Mouse (Mus musculus) erythroblast, embryonic 14.5 days (primary cell): Measurements from ENCODE around the gene Prss38.

Experiments
- GATA1 ChIP-seq: IDR thresholded peaks from 2 replicates; pipeline ENCODE4 v1.6.1; 2012; ENCODE audit warnings: low read length, inconsistent platforms, mixed read lengths
- TAL1 ChIP-seq: IDR thresholded peaks from 3 replicates; pipeline ENCODE4 v1.6.1; 2012; ENCODE audit warnings: low read length, inconsistent platforms, mixed read lengths

DNA sequence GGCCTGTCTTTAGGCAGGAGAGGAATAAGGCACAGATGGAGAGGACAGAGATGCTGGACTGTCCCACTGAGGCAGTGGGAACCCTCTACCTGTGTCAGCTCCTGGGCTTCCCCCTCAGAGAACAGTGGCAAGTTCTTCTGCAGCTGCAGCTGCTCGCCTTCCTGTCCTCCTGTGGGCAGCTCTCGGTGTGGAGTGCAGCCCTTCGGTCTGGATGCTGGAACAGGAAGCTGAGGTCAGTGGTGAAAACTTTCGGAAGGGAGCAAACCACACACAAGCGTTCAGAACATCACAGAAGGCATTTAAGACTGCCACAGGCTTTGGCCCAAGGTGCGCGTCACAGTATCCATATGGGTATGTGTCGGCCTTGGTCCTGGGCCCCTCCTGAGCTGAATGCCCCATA is 46.0 kb upstream of the Prss38 start:
- TF ChIP-seq GATA1 (no peak), TAL1 (no peak)
